Mouse (Mus musculus) megakaryocyte progenitor cell, adult 5-6 weeks (primary cell): ENCODE measurements around the gene Slc25a21. TPM values are rescaled to one million over a fixed set of nuclear protein-coding genes. Genes with fewer than 3 reads are reported as not detected.

Experiments used
- ATAC-seq: replicated peaks from 2 replicates; pipeline ENCODE4 v1.8.0; 2016; ENCODE audit warnings: mild to moderate bottlenecking, moderate TSS enrichment, inconsistent platforms; ENCODE audit not compliant: poor library complexity
- total RNA-seq, 2 experiments: library from RNA; stranded (forward) in 1 of 2; stranded (reverse) in 1 of 2; fragments of 157-497, 149-512 nt in 1 of 2; fragments of 200-1000 nt in 1 of 2; gene quantifications; 2 replicates each; pipeline versions ENCODE4 v1.2.3 to v1.2.4; 2015 to 2017

Gene Slc25a21
- total RNA-seq, 2 experiments from 2014 or later, result 6.5 to 12.4 TPM

- ATAC-seq, result no peak
These were observed 302.3 kb downstream of the Slc25a21 start for GRCm38 (mm10) chr12:56894963-56895362.

- ATAC-seq, result no peak
These were observed 306.2 kb downstream of the Slc25a21 start for GRCm38 (mm10) chr12:56890891-56891726.

- no peak for ATAC-seq
These were observed 319.5 kb downstream of the Slc25a21 start for GRCm38 (mm10) chr12:56877796-56878195.

- ATAC-seq, result no peak
These were observed 320.7 kb downstream of the Slc25a21 start for GRCm38 (mm10) chr12:56876549-56876948.

GRCm38 (mm10) chr12:56873204-56873603 is 324.1 kb downstream of the Slc25a21 start:
- no peak for ATAC-seq

GRCm38 (mm10) chr12:56870569-56870968 is 326.7 kb downstream of the Slc25a21 start:
- ATAC-seq, result no peak

- ATAC-seq, result no peak
These were observed 333.3 kb downstream of the Slc25a21 start for GRCm38 (mm10) chr12:56863873-56864562.

- no peak for ATAC-seq
These were observed 344.6 kb downstream of the Slc25a21 start for GRCm38 (mm10) chr12:56852679-56853078.

GRCm38 (mm10) chr12:56851464-56851863 is 345.8 kb downstream of the Slc25a21 start:
- no peak for ATAC-seq

GRCm38 (mm10) chr12:56829945-56830344 is 367.3 kb downstream of the Slc25a21 start:
- no peak for ATAC-seq

- no peak for ATAC-seq
These were observed 367.8 kb downstream of the Slc25a21 start for GRCm38 (mm10) chr12:56829455-56829883.

GRCm38 (mm10) chr12:56827808-56828384 is 369.4 kb downstream of the Slc25a21 start:
- ATAC-seq, result no peak

GRCm38 (mm10) chr12:56824688-56825087 is 372.6 kb downstream of the Slc25a21 start:
- no peak for ATAC-seq

GRCm38 (mm10) chr12:56822122-56822521 is 375.1 kb downstream of the Slc25a21 start:
- no peak for ATAC-seq

GRCm38 (mm10) chr12:56820604-56821003 is 376.7 kb downstream of the Slc25a21 start:
- ATAC-seq, result no peak

- no peak for ATAC-seq
These were observed 389.8 kb downstream of the Slc25a21 start for GRCm38 (mm10) chr12:56807483-56807882.

- no peak for ATAC-seq
These were observed 390.2 kb downstream of the Slc25a21 start for GRCm38 (mm10) chr12:56807078-56807477.

- no peak for ATAC-seq
These were observed 392.8 kb downstream of the Slc25a21 start for GRCm38 (mm10) chr12:56804487-56804886.

GRCm38 (mm10) chr12:56798641-56799415 is 398.4 kb downstream of the Slc25a21 start:
- ATAC-seq, result no peak

- ATAC-seq, result no peak
These were observed 408.0 kb downstream of the Slc25a21 start for GRCm38 (mm10) chr12:56789236-56789635.

GRCm38 (mm10) chr12:56785250-56785649 is 412.0 kb downstream of the Slc25a21 start:
- ATAC-seq, result no peak
